Mouse (Mus musculus) CH12.LX (cell line): ENCODE measurements at regions not wholly inside any gene's neighbourhood (a gene's known extent, or its start where the extent isn't known, plus 50 kb on each side); places are given as distances from the start of the nearest gene placed in this dataset.

Experiments
- DNase-seq: peaks from one replicate; pipeline ENCODE4 v3.0.0-alpha.2; 2013; ENCODE audit errors: extremely low read depth
- H3K27ac ChIP-seq: 2 replicates; pipeline ENCODE4 v1.5.1; 2012; ENCODE audit warnings: low read depth, mild to moderate bottlenecking, control low read depth, moderate library complexity; ENCODE audit not compliant: insufficient read depth
- H3K27me3 ChIP-seq: replicated peaks from 2 replicates; pipeline ENCODE3; 2012; ENCODE audit warnings: inconsistent platforms
- H3K36me3 ChIP-seq, 2 experiments: replicated peaks in 1 of 2; 2 replicates each; pipeline versions ENCODE3 to v1.6.1; 2012; ENCODE audit warnings: inconsistent platforms in 1 of 2, low read length in 1 of 2, mild to moderate bottlenecking in 1 of 2, mixed read lengths in 1 of 2, moderate library complexity in 1 of 2; ENCODE audit not compliant: control insufficient read depth in 1 of 2, insufficient read depth in 1 of 2
- H3K4me1 ChIP-seq, 2 experiments: 2 replicates each; pipeline ENCODE4 v1.6.1; 2012; ENCODE audit warnings: inconsistent platforms in 1 of 2, moderate library complexity in 1 of 2; ENCODE audit not compliant: insufficient read depth in 2 of 2, control insufficient read depth in 1 of 2
- H3K4me2 ChIP-seq: 2 replicates; pipeline ENCODE4 v1.6.1; 2012; ENCODE audit warnings: low read depth, mild to moderate bottlenecking, control low read depth; ENCODE audit not compliant: poor library complexity, insufficient read depth, severe bottlenecking
- H3K4me3 ChIP-seq, 3 experiments: fragments of 150-350 bp in 1 of 3; sonication (generic) in 1 of 3; replicated peaks in 1 of 3; 2 replicates each; pipeline versions ENCODE3 to v1.5.1; 2011 to 2012; ENCODE audit warnings: low read depth in 2 of 3, low read length in 2 of 3, mild to moderate bottlenecking in 2 of 3, moderate library complexity in 2 of 3, control low read depth in 1 of 3, improper control_type of control experiment in 1 of 3, inconsistent platforms in 1 of 3, mixed read lengths in 1 of 3; ENCODE audit not compliant: poor library complexity in 1 of 3
- H3K79me2 ChIP-seq: replicated peaks from 2 replicates; pipeline ENCODE4 v1.6.1; 2012; ENCODE audit warnings: mild to moderate bottlenecking, moderate library complexity; ENCODE audit not compliant: control insufficient read depth, poor library complexity, insufficient read depth, severe bottlenecking; ENCODE audit errors: extremely low read depth
- H3K9ac ChIP-seq: 2 replicates; pipeline ENCODE4 v1.6.1; 2012; ENCODE audit warnings: low read depth, mild to moderate bottlenecking, control low read depth, moderate library complexity; ENCODE audit not compliant: insufficient read depth
- H3K9me3 ChIP-seq: replicated peaks from 2 replicates; pipeline ENCODE3; 2012; ENCODE audit warnings: low read length, inconsistent platforms, mixed read lengths
- CTCF ChIP-seq, 2 experiments: IDR thresholded peaks in 1 of 2; conservative IDR thresholded peaks in 1 of 2; 2 replicates each; pipeline ENCODE4 v1.5.1; 2011 to 2012; ENCODE audit warnings: low read depth in 2 of 2, low read length in 2 of 2, improper control_type of control experiment in 1 of 2, inconsistent platforms in 1 of 2, mild to moderate bottlenecking in 1 of 2, moderate library complexity in 1 of 2
- EP300 ChIP-seq: IDR thresholded peaks from 2 replicates; pipeline ENCODE4 v1.6.1; 2011; ENCODE audit warnings: low read length, improper control_type of control experiment
- ETS1 ChIP-seq: conservative IDR thresholded peaks from 2 replicates; pipeline ENCODE4 v1.6.1; 2012; ENCODE audit warnings: low read depth, mild to moderate bottlenecking, inconsistent platforms, low read length, improper control_type of control experiment, moderate library complexity
- IRF4 ChIP-seq: IDR thresholded peaks from 2 replicates; pipeline ENCODE4 v1.6.1; 2014; ENCODE audit warnings: low read depth, mild to moderate bottlenecking, inconsistent platforms, low read length, improper control_type of control experiment
- JUN ChIP-seq: IDR thresholded peaks from 2 replicates; pipeline ENCODE4 v1.6.1; 2011; ENCODE audit warnings: low read depth, mild to moderate bottlenecking, low read length, improper control_type of control experiment, moderate library complexity; ENCODE audit not compliant: insufficient read depth
- JUND ChIP-seq: conservative IDR thresholded peaks from 2 replicates; pipeline ENCODE4 v1.6.1; 2011; ENCODE audit warnings: low read depth, low read length, improper control_type of control experiment
- KAT2A ChIP-seq: IDR thresholded peaks from 2 replicates; pipeline ENCODE4 v1.6.1; 2012; ENCODE audit warnings: low read length, improper control_type of control experiment, inconsistent platforms; ENCODE audit not compliant: insufficient replicate concordance
- MAFK ChIP-seq: IDR thresholded peaks from 2 replicates; pipeline ENCODE4 v1.6.1; 2011; ENCODE audit warnings: low read length, improper control_type of control experiment; ENCODE audit not compliant: insufficient replicate concordance
- MAX ChIP-seq: IDR thresholded peaks from 2 replicates; pipeline ENCODE4 v1.6.1; 2011; ENCODE audit warnings: low read length, improper control_type of control experiment
- MAZ ChIP-seq: IDR thresholded peaks from 2 replicates; pipeline ENCODE4 v1.6.1; 2012; ENCODE audit warnings: low read depth, mild to moderate bottlenecking, inconsistent platforms, low read length, improper control_type of control experiment, moderate library complexity
- MEF2A ChIP-seq: IDR thresholded peaks from 2 replicates; pipeline ENCODE4 v1.6.1; 2014; ENCODE audit warnings: low read depth, mild to moderate bottlenecking, inconsistent platforms, low read length, improper control_type of control experiment, borderline replicate concordance
- MYC ChIP-seq: IDR thresholded peaks from 2 replicates; pipeline ENCODE4 v1.6.1; 2011; ENCODE audit warnings: low read depth, mild to moderate bottlenecking, improper control_type of control experiment, low read length
- NELFE ChIP-seq: IDR thresholded peaks from 2 replicates; pipeline ENCODE4 v1.6.1; 2011; ENCODE audit warnings: low read depth, low read length, improper control_type of control experiment
- PAX5 ChIP-seq: IDR thresholded peaks from 2 replicates; pipeline ENCODE4 v1.6.1; 2012; ENCODE audit warnings: low read length, inconsistent platforms, mixed read lengths
- POLR2A ChIP-seq: IDR thresholded peaks from 2 replicates; pipeline ENCODE4 v1.6.1; 2011; ENCODE audit warnings: low read depth, mild to moderate bottlenecking, improper control_type of control experiment, low read length
- RCOR1 ChIP-seq: conservative IDR thresholded peaks from 2 replicates; pipeline ENCODE4 v1.6.1; 2012; ENCODE audit warnings: low read depth, mild to moderate bottlenecking, inconsistent platforms, low read length, improper control_type of control experiment
- SIN3A ChIP-seq: IDR thresholded peaks from 2 replicates; pipeline ENCODE4 v1.6.1; 2012; ENCODE audit warnings: low read length, improper control_type of control experiment, inconsistent platforms
- SMC3 ChIP-seq: IDR thresholded peaks from 2 replicates; pipeline ENCODE4 v1.6.1; 2011; ENCODE audit warnings: low read depth, low read length, improper control_type of control experiment
- TBP ChIP-seq: conservative IDR thresholded peaks from 2 replicates; pipeline ENCODE4 v1.6.1; 2011; ENCODE audit warnings: low read depth, low read length, improper control_type of control experiment
- TCF12 ChIP-seq: IDR thresholded peaks from 2 replicates; pipeline ENCODE4 v1.6.1; 2014; ENCODE audit warnings: low read depth, mild to moderate bottlenecking, inconsistent platforms, low read length, improper control_type of control experiment
- UBTF ChIP-seq: IDR thresholded peaks from 2 replicates; pipeline ENCODE4 v1.6.1; 2012; ENCODE audit warnings: low read depth, mild to moderate bottlenecking, inconsistent platforms, low read length, improper control_type of control experiment, moderate library complexity
- USF1 ChIP-seq: IDR thresholded peaks from 2 replicates; pipeline ENCODE4 v1.6.1; 2014; ENCODE audit warnings: low read depth, mild to moderate bottlenecking, inconsistent platforms, low read length, improper control_type of control experiment
- USF2 ChIP-seq: conservative IDR thresholded peaks from 2 replicates; pipeline ENCODE4 v1.6.1; 2011; ENCODE audit warnings: low read depth, low read length, improper control_type of control experiment
- ZKSCAN1 ChIP-seq: IDR thresholded peaks from 2 replicates; pipeline ENCODE4 v1.6.1; 2012; ENCODE audit warnings: low read depth, inconsistent platforms, low read length, improper control_type of control experiment, borderline replicate concordance
- ZMIZ1 ChIP-seq: IDR thresholded peaks from 2 replicates; pipeline ENCODE4 v1.6.1; 2012; ENCODE audit warnings: low read depth, mild to moderate bottlenecking, inconsistent platforms, low read length, improper control_type of control experiment
- dilution Hi-C: fragments of 300-500 bp; cut with MboI; formaldehyde crosslinking; loops from 2 replicates; pipeline ENCODE4 v1.14.3; 2020; ENCODE audit warnings: low sequenced_read_pairs; ENCODE audit not compliant: extremely low pct_unique_long_range_greater_than_20kb, extremely low pct_ligation_motif_present
- in situ Hi-C: fragments of 300-500 bp; cut with MboI; formaldehyde crosslinking; loops from 3 replicates; pipeline ENCODE4 v1.14.3; 2019; ENCODE audit warnings: low sequenced_read_pairs, low pct_ligation_motif_present, low pct_unique_long_range_greater_than_20kb, mixed read lengths

DNA sequence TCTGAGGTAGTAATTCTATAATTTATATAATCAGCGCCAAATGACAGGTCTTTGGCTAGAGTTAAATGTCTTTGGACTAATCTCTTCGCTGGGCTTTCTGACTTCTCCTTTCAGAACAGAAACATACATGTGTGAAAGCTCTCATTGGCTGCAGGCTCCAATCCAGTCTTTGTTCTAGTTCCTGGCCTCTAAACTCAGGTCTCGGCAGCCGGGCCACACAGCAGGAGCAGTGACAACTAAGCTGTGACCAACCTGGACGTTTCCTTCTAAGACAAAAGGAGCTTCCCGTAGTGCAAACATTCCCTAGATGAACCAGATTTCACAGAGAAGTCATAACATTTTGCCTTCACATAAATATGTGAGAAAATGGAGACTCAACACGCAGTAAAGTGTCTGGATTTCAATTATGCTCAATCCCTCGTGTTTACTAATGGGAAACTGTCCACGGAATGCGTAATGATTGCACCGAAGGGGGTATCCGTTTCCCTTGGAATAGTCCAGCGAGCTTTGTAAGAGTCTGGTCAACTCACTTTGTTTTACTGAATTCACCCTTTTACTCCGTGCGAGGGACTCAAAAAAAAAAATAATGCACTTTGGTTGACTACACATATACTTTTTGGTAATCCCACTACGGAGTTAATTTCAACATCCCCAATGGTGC is 216.4 kb downstream of the Mreg start:
- Histone ChIP-seq H3K36me3 (no peaks in the 10 kb centered on the region), H3K4me1 (peaks cover 0 to 8% of the 10 kb centered on the region in 2 experiments; a peak in 1 of 4 replicates), H3K79me2 (no peaks in the 10 kb centered on the region), H3K27ac (no peak overlapping the region), H3K9me3 (no peaks in the 10 kb centered on the region), H3K27me3 (no peaks in the 10 kb centered on the region), H3K4me3 (no peak overlapping the region), H3K4me2 (no peak overlapping the region), H3K9ac (no peak overlapping the region)
- dilution Hi-C loops (no loop called here), in situ Hi-C loops (no loop called here)
- no peak for DNase-seq
- TF ChIP-seq USF2, result no peak
- TF ChIP-seq USF1, result no peak
- TF ChIP-seq IRF4, result no peak
- TF ChIP-seq RCOR1, result no peak
- no peak for TF ChIP-seq JUN
- no peak for TF ChIP-seq KAT2A
- TF ChIP-seq SMC3, result no peak
- TF ChIP-seq JUND, result no peak
- TF ChIP-seq ETS1, result no peak
- TF ChIP-seq MAFK, result no peak
- TF ChIP-seq CTCF (conservative IDR thresholded peaks at IDR 0.05 in 1 of 2, IDR thresholded peaks at IDR 0.05 in 1 of 2; ENCODE audit: low read depth in 2 of 2, low read length in 2 of 2), result no peak
- TF ChIP-seq ZMIZ1, result no peak

DNA sequence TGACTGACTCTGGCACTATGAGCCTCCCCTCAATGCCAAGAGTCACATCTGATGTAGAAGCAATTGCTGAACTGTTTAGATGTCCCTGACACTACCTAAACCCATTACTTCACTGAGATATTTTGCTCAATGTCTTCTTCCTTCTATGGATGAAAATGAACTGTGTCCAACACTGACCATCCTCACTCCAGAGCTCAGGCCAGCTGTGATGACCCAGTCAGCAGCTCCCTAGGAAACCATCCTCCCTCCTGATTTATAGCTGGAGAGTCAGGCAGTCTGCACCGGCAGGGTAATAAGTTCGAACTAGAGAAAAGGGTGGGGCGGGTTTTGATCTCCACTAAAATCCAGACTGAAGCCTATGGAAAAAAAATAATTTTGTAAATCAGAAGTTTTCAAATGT is 221.2 kb downstream of the Mreg start:
- in situ Hi-C loops, result no loop called here
- no peak for TF ChIP-seq MYC
- no peak for TF ChIP-seq MEF2A
- TF ChIP-seq ZKSCAN1, result no peak
- no peak for TF ChIP-seq ZMIZ1
- TF ChIP-seq TBP, result no peak
- TF ChIP-seq USF2, result no peak
- TF ChIP-seq SIN3A, result no peak
- TF ChIP-seq POLR2A, result no peak
- no peak for TF ChIP-seq USF1
- no peak for TF ChIP-seq JUN
- TF ChIP-seq NELFE, result no peak
- no peak for TF ChIP-seq TCF12
- no peak for TF ChIP-seq MAZ
- no peak for TF ChIP-seq PAX5
- no peak for TF ChIP-seq EP300
- no peak for TF ChIP-seq MAX
- no peak for TF ChIP-seq MAFK
- TF ChIP-seq UBTF, result no peak
- TF ChIP-seq, all 38 proteins: peak for 0
- no peaks in the 10 kb centered on the region for H3K27me3 ChIP-seq

More for the DNA sequence above, 221.2 kb downstream of the Mreg start:
- H3K4me1 ChIP-seq, result peaks cover 0 to 8% of the 10 kb centered on the region in 2 experiments; a peak in 1 of 4 replicates
- no peak overlapping the region for H3K9ac ChIP-seq
- no peak for DNase-seq
- dilution Hi-C loops, result no loop called here
- H3K79me2 ChIP-seq, result no peaks in the 10 kb centered on the region
- H3K4me2 ChIP-seq, result no peak overlapping the region
- H3K36me3 ChIP-seq, result no peaks in the 10 kb centered on the region
- H3K4me3 ChIP-seq, result no peak overlapping the region
- no peaks in the 10 kb centered on the region for H3K9me3 ChIP-seq
- no peak overlapping the region for H3K27ac ChIP-seq
